Mouse (Mus musculus) central nervous system, embryonic 14 days (tissue): ENCODE results near the gene Sash1. TPM values are rescaled to one million over a fixed set of nuclear protein-coding genes. Genes with fewer than 3 reads are reported as not detected.

Experiments used
- polyA plus RNA-seq: library from polyadenylated mRNA; depleted of rRNA; stranded (reverse); fragments of >200 nt; gene quantifications from 2 replicates; pipeline ENCODE4 v1.2.3, GENCODE M21; 2012; rRNA removed

Sash1 gene
- 10.8 and 14.8 TPM in 2 replicates for polyA plus RNA-seq

GRCm38 (mm10) chr10:8885630-8886527, at the start of gene Sash1:
TSS of gene Sash1 (minus strand) at chr10:8886070.

